Mouse (Mus musculus): ENCODE results near the gene Ehmt2.

GRCm38 (mm10) chr17:34893072-34893824 lies 5.0 kb upstream of the Ehmt2 start:
- TF ChIP-seq GATA1 (IDR thresholded peaks at IDR 0.05; ENCODE audit: borderline replicate concordance, low read length): no peak
- no peak for TF ChIP-seq FLI1 (IDR thresholded peaks at IDR 0.05; ENCODE audit: low read length)

All from megakaryocyte, embryonic 14.5 days (primary cell).